Mouse (Mus musculus) CH12.LX (cell line): ENCODE data around the gene Sept9. TPM values are rescaled to one million over a fixed set of nuclear protein-coding genes. Genes with fewer than 3 reads are reported as not detected.

Experiments
- DNase-seq: peaks from one replicate; pipeline ENCODE4 v3.0.0-alpha.2; 2013; ENCODE audit errors: extremely low read depth
- H3K27ac ChIP-seq: 2 replicates; pipeline ENCODE4 v1.5.1; 2012; ENCODE audit warnings: low read depth, mild to moderate bottlenecking, control low read depth, moderate library complexity; ENCODE audit not compliant: insufficient read depth
- H3K27me3 ChIP-seq: replicated peaks from 2 replicates; pipeline ENCODE3; 2012; ENCODE audit warnings: inconsistent platforms
- H3K36me3 ChIP-seq, 2 experiments: replicated peaks in 1 of 2; 2 replicates each; pipeline versions ENCODE3 to v1.6.1; 2012; ENCODE audit warnings: inconsistent platforms in 1 of 2, low read length in 1 of 2, mild to moderate bottlenecking in 1 of 2, mixed read lengths in 1 of 2, moderate library complexity in 1 of 2; ENCODE audit not compliant: control insufficient read depth in 1 of 2, insufficient read depth in 1 of 2
- H3K4me1 ChIP-seq, 2 experiments: 2 replicates each; pipeline ENCODE4 v1.6.1; 2012; ENCODE audit warnings: inconsistent platforms in 1 of 2, moderate library complexity in 1 of 2; ENCODE audit not compliant: insufficient read depth in 2 of 2, control insufficient read depth in 1 of 2
- H3K4me2 ChIP-seq: 2 replicates; pipeline ENCODE4 v1.6.1; 2012; ENCODE audit warnings: low read depth, mild to moderate bottlenecking, control low read depth; ENCODE audit not compliant: poor library complexity, insufficient read depth, severe bottlenecking
- H3K4me3 ChIP-seq, 3 experiments: fragments of 150-350 bp in 1 of 3; sonication (generic) in 1 of 3; replicated peaks in 1 of 3; 2 replicates each; pipeline versions ENCODE3 to v1.5.1; 2011 to 2012; ENCODE audit warnings: low read depth in 2 of 3, low read length in 2 of 3, mild to moderate bottlenecking in 2 of 3, moderate library complexity in 2 of 3, control low read depth in 1 of 3, improper control_type of control experiment in 1 of 3, inconsistent platforms in 1 of 3, mixed read lengths in 1 of 3; ENCODE audit not compliant: poor library complexity in 1 of 3
- H3K79me2 ChIP-seq: replicated peaks from 2 replicates; pipeline ENCODE4 v1.6.1; 2012; ENCODE audit warnings: mild to moderate bottlenecking, moderate library complexity; ENCODE audit not compliant: control insufficient read depth, poor library complexity, insufficient read depth, severe bottlenecking; ENCODE audit errors: extremely low read depth
- H3K9ac ChIP-seq: 2 replicates; pipeline ENCODE4 v1.6.1; 2012; ENCODE audit warnings: low read depth, mild to moderate bottlenecking, control low read depth, moderate library complexity; ENCODE audit not compliant: insufficient read depth
- H3K9me3 ChIP-seq: replicated peaks from 2 replicates; pipeline ENCODE3; 2012; ENCODE audit warnings: low read length, inconsistent platforms, mixed read lengths
- BHLHE40 ChIP-seq: IDR thresholded peaks from 2 replicates; pipeline ENCODE4 v1.6.1; 2011; ENCODE audit warnings: mild to moderate bottlenecking, low read depth, low read length, improper control_type of control experiment
- CHD2 ChIP-seq: IDR thresholded peaks from 2 replicates; pipeline ENCODE4 v1.6.1; 2011; ENCODE audit warnings: low read length, improper control_type of control experiment
- E2F4 ChIP-seq: IDR thresholded peaks from 2 replicates; pipeline ENCODE4 v1.6.1; 2011; ENCODE audit warnings: low read depth, low read length, improper control_type of control experiment; ENCODE audit not compliant: insufficient replicate concordance
- ELF1 ChIP-seq: IDR thresholded peaks from 2 replicates; pipeline ENCODE4 v1.6.1; 2014; ENCODE audit warnings: low read depth, mild to moderate bottlenecking, inconsistent platforms, low read length, improper control_type of control experiment
- EP300 ChIP-seq: IDR thresholded peaks from 2 replicates; pipeline ENCODE4 v1.6.1; 2011; ENCODE audit warnings: low read length, improper control_type of control experiment
- ETS1 ChIP-seq: conservative IDR thresholded peaks from 2 replicates; pipeline ENCODE4 v1.6.1; 2012; ENCODE audit warnings: low read depth, mild to moderate bottlenecking, inconsistent platforms, low read length, improper control_type of control experiment, moderate library complexity
- IRF4 ChIP-seq: IDR thresholded peaks from 2 replicates; pipeline ENCODE4 v1.6.1; 2014; ENCODE audit warnings: low read depth, mild to moderate bottlenecking, inconsistent platforms, low read length, improper control_type of control experiment
- JUN ChIP-seq: IDR thresholded peaks from 2 replicates; pipeline ENCODE4 v1.6.1; 2011; ENCODE audit warnings: low read depth, mild to moderate bottlenecking, low read length, improper control_type of control experiment, moderate library complexity; ENCODE audit not compliant: insufficient read depth
- JUND ChIP-seq: conservative IDR thresholded peaks from 2 replicates; pipeline ENCODE4 v1.6.1; 2011; ENCODE audit warnings: low read depth, low read length, improper control_type of control experiment
- KAT2A ChIP-seq: IDR thresholded peaks from 2 replicates; pipeline ENCODE4 v1.6.1; 2012; ENCODE audit warnings: low read length, improper control_type of control experiment, inconsistent platforms; ENCODE audit not compliant: insufficient replicate concordance
- MAFK ChIP-seq: IDR thresholded peaks from 2 replicates; pipeline ENCODE4 v1.6.1; 2011; ENCODE audit warnings: low read length, improper control_type of control experiment; ENCODE audit not compliant: insufficient replicate concordance
- MAX ChIP-seq: IDR thresholded peaks from 2 replicates; pipeline ENCODE4 v1.6.1; 2011; ENCODE audit warnings: low read length, improper control_type of control experiment
- MAZ ChIP-seq: IDR thresholded peaks from 2 replicates; pipeline ENCODE4 v1.6.1; 2012; ENCODE audit warnings: low read depth, mild to moderate bottlenecking, inconsistent platforms, low read length, improper control_type of control experiment, moderate library complexity
- MEF2A ChIP-seq: IDR thresholded peaks from 2 replicates; pipeline ENCODE4 v1.6.1; 2014; ENCODE audit warnings: low read depth, mild to moderate bottlenecking, inconsistent platforms, low read length, improper control_type of control experiment, borderline replicate concordance
- MXI1 ChIP-seq: IDR thresholded peaks from 2 replicates; pipeline ENCODE4 v1.6.1; 2011; ENCODE audit warnings: mild to moderate bottlenecking, low read depth, low read length, improper control_type of control experiment
- MYC ChIP-seq: IDR thresholded peaks from 2 replicates; pipeline ENCODE4 v1.6.1; 2011; ENCODE audit warnings: low read depth, mild to moderate bottlenecking, improper control_type of control experiment, low read length
- NELFE ChIP-seq: IDR thresholded peaks from 2 replicates; pipeline ENCODE4 v1.6.1; 2011; ENCODE audit warnings: low read depth, low read length, improper control_type of control experiment
- PAX5 ChIP-seq: IDR thresholded peaks from 2 replicates; pipeline ENCODE4 v1.6.1; 2012; ENCODE audit warnings: low read length, inconsistent platforms, mixed read lengths
- POLR2A ChIP-seq: IDR thresholded peaks from 2 replicates; pipeline ENCODE4 v1.6.1; 2011; ENCODE audit warnings: low read depth, mild to moderate bottlenecking, improper control_type of control experiment, low read length
- POLR2AphosphoS2 ChIP-seq: IDR thresholded peaks from 2 replicates; pipeline ENCODE4 v1.6.1; 2011; ENCODE audit warnings: low read depth, low read length, improper control_type of control experiment
- RAD21 ChIP-seq: IDR thresholded peaks from 2 replicates; pipeline ENCODE4 v1.6.1; 2011; ENCODE audit warnings: low read depth, mild to moderate bottlenecking, low read length, improper control_type of control experiment, moderate library complexity
- SIN3A ChIP-seq: IDR thresholded peaks from 2 replicates; pipeline ENCODE4 v1.6.1; 2012; ENCODE audit warnings: low read length, improper control_type of control experiment, inconsistent platforms
- SMC3 ChIP-seq: IDR thresholded peaks from 2 replicates; pipeline ENCODE4 v1.6.1; 2011; ENCODE audit warnings: low read depth, low read length, improper control_type of control experiment
- TCF12 ChIP-seq: IDR thresholded peaks from 2 replicates; pipeline ENCODE4 v1.6.1; 2014; ENCODE audit warnings: low read depth, mild to moderate bottlenecking, inconsistent platforms, low read length, improper control_type of control experiment
- USF1 ChIP-seq: IDR thresholded peaks from 2 replicates; pipeline ENCODE4 v1.6.1; 2014; ENCODE audit warnings: low read depth, mild to moderate bottlenecking, inconsistent platforms, low read length, improper control_type of control experiment
- USF2 ChIP-seq: conservative IDR thresholded peaks from 2 replicates; pipeline ENCODE4 v1.6.1; 2011; ENCODE audit warnings: low read depth, low read length, improper control_type of control experiment
- ZKSCAN1 ChIP-seq: IDR thresholded peaks from 2 replicates; pipeline ENCODE4 v1.6.1; 2012; ENCODE audit warnings: low read depth, inconsistent platforms, low read length, improper control_type of control experiment, borderline replicate concordance
- ZMIZ1 ChIP-seq: IDR thresholded peaks from 2 replicates; pipeline ENCODE4 v1.6.1; 2012; ENCODE audit warnings: low read depth, mild to moderate bottlenecking, inconsistent platforms, low read length, improper control_type of control experiment
- dilution Hi-C: fragments of 300-500 bp; cut with MboI; formaldehyde crosslinking; loops from 2 replicates; pipeline ENCODE4 v1.14.3; 2020; ENCODE audit warnings: low sequenced_read_pairs; ENCODE audit not compliant: extremely low pct_unique_long_range_greater_than_20kb, extremely low pct_ligation_motif_present
- in situ Hi-C: fragments of 300-500 bp; cut with MboI; formaldehyde crosslinking; loops from 3 replicates; pipeline ENCODE4 v1.14.3; 2019; ENCODE audit warnings: low sequenced_read_pairs, low pct_ligation_motif_present, low pct_unique_long_range_greater_than_20kb, mixed read lengths
- polyA plus RNA-seq: library from polyadenylated mRNA; unstranded; fragments of >175 nt; gene quantifications from 2 replicates; pipeline ENCODE4 v1.2.1, GENCODE M21; 2012; ENCODE audit warnings: low read depth; ENCODE audit not compliant: insufficient read length
- total RNA-seq, 2 experiments: library from RNA; depleted of rRNA; stranded (reverse); fragments of 300-350 nt in 1 of 2; fragments of >200 nt in 1 of 2; gene quantifications; 2 replicates each; pipeline ENCODE4 v1.2.3; 2012 to 2014

Gene Sept9
- total and polyA plus RNA-seq, 3 experiments = 47.6 to 128 (median 110) TPM

DNA sequence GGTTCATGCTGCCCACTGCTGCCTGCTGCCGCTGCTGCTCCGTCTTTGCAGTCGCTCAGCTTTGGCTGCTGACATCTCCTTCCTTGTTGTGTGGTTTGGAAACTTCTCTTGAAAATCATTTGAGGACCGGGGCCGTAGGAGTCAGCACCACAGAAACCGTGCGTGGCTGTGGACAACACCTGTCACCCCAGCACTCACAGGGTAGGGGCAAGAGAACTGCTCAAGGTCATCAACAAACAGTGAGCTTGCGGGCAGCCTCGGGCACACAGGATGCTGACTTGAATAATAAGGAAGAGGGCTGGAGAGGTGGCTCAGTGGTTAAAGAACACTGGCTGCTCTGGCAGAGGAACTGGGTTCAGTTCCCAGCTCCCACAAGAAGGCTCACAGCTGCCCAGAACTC lies 40.9 kb downstream of the Sept9 start:
- Histone ChIP-seq H3K27me3 (no peaks in the 10 kb centered on the region), H3K27ac (peak overlapping the region; percentile 15; the same call in 1 of the 2 replicates)
- TF ChIP-seq RAD21 (no peak; the same call in 1 of the 2 replicates), PAX5 (no peak), ETS1 (peak; percentile 52), MXI1 (no peak), BHLHE40 (peak; percentile 55), SIN3A (no peak), E2F4 (no peak), USF1 (no peak), JUND (no peak), NELFE (no peak), USF2 (no peak), IRF4 (peak; percentile 18; the same call in 1 of the 2 replicates), SMC3 (peak; percentile 28), KAT2A (no peak), MAFK (no peak), MAX (peak; percentile 53), ELF1 (no peak), TCF12 (peak; percentile 60), MYC (peak; percentile 57; the same call in 1 of the 2 replicates), MEF2A (peak; percentile 33; the same call in 1 of the 2 replicates), POLR2A (no peak), EP300 (no peak; the same call in 1 of the 2 replicates), JUN (no peak), MAZ (0 out of 2 replicates have a peak, but pooled peaks have one; percentile 60), CHD2 (0 out of 2 replicates have a peak, but pooled peaks have one; percentile 34), POLR2AphosphoS2 (no peak), ZMIZ1 (0 out of 2 replicates have a peak, but pooled peaks have one; percentile 36), ZKSCAN1 (no peak)

More for the DNA sequence above, 40.9 kb downstream of the Sept9 start:
- Histone ChIP-seq H3K4me3 (no peak overlapping the region), H3K4me2 (peak overlapping the region; percentile 8), H3K4me1 (peaks cover 34 to 66% of the 10 kb centered on the region in 2 experiments), H3K9ac (no peak overlapping the region), H3K9me3 (no peaks in the 10 kb centered on the region), H3K79me2 (no peaks in the 10 kb centered on the region), H3K36me3 (no peaks in the 10 kb centered on the region)
- dilution Hi-C loops = loop anchor here (25.0 kb wide), 1 partner anchor 122 kb away; no protein-coding TSS in a partner anchor
- no peak for DNase-seq
- in situ Hi-C loops = no loop called here
